Mouse (Mus musculus): Measurements from ENCODE around the gene Ctu1. TPM values are rescaled to one million over a fixed set of nuclear protein-coding genes. Genes with fewer than 3 reads are reported as not detected.

Ctu1 gene
- polyA plus RNA-seq, 1 experiment from 2014 or later = 8.7 TPM

DNA sequence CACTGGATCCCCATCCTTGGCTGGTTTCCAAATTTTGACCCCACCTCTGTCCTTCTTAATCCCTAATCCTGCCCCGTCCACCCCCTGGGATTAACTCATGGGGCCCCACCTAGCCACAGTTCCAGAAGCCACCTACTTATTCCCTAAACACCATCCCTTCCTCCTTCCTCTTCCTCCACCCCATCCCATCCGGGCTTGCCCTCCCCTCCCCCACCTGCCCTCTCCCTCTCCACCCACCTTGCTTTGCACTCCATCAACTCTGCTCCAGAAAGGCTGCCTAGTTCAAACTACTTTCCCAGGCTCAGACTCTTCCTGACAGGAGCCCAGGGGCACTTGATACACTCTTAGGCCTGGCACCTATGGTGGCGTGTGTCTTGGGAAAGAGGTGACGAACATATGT lies 40.5 kb downstream of the Ctu1 start, which contains the start of gene Klk13:
Gene Klk13, plus strand, starts transcription at position 301 of the 400 bp plus-strand sequence.
- H3K4me2 ChIP-seq = peak within 1 kb of the TSS; percentile 18; the same call in 1 of the 2 replicates
- no peaks in the 10 kb centered on the region for H3K4me1 ChIP-seq (replicated peaks; ENCODE audit: control insufficient read depth, insufficient read depth, low read length)
- H3K9me3 ChIP-seq (ENCODE audit: control insufficient read depth, low read length) = no peaks in the 10 kb centered on the region
- H3K36me3 ChIP-seq (ENCODE audit: control insufficient read depth, insufficient read depth, low read length) = no peaks in the 10 kb centered on the region
- no peak within 1 kb of the TSS for H3K4me3 ChIP-seq (ENCODE audit: low read depth, low read length)
- no peak within 1 kb of the TSS for H3K9ac ChIP-seq (ENCODE audit: low read depth, low read length)
- H3K27me3 ChIP-seq (replicated peaks; ENCODE audit: control insufficient read depth, insufficient read depth, low read length) = no peaks in the 10 kb centered on the region
- no peak within 1 kb of the TSS for H3K27ac ChIP-seq (ENCODE audit: low read depth, low read length)
- WGBS = 50% methylated on average over 4 of the region's 4 CpGs
- DNase-seq (ENCODE audit: low spot score) = no peak
- no peak for ATAC-seq (replicated peaks; ENCODE audit: low FRiP score)

DNA sequence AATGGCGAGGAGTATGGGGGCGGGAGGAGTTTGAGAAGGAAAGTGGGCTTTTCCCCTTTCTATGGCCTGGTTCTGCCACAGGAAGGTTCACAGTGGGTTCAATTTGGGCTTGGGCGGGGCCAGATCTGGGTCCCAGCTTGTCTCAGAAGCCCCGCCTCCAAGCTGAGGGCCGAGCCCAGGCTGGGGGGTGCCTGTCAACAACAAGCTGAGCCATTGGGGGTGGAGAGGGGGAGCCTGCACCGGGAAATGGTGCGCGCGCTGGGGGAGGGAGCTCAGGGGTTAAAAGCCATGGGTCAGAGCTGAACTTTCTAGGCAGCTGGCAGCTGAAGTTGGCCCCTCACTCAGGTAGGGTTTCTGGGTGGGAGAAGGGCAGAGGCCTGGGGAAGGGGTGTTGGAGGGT lies 41.1 kb downstream of the Ctu1 start:
- WGBS = 7% methylated on average over 9 of the region's 9 CpGs
- no peak overlapping the region for H3K9ac ChIP-seq (ENCODE audit: low read depth, low read length)
- H3K9me3 ChIP-seq (ENCODE audit: control insufficient read depth, low read length) = no peaks in the 10 kb centered on the region
- no peak overlapping the region for H3K4me3 ChIP-seq (ENCODE audit: low read depth, low read length)
- DNase-seq (ENCODE audit: low spot score) (no peak), ATAC-seq (replicated peaks; ENCODE audit: low FRiP score) (no peak)
- no peaks in the 10 kb centered on the region for H3K4me1 ChIP-seq (replicated peaks; ENCODE audit: control insufficient read depth, insufficient read depth, low read length)
- H3K4me2 ChIP-seq = peak overlapping the region; percentile 18; the same call in 1 of the 2 replicates
- H3K27me3 ChIP-seq (replicated peaks; ENCODE audit: control insufficient read depth, insufficient read depth, low read length) = no peaks in the 10 kb centered on the region
- no peak overlapping the region for H3K27ac ChIP-seq (ENCODE audit: low read depth, low read length)
- no peaks in the 10 kb centered on the region for H3K36me3 ChIP-seq (ENCODE audit: control insufficient read depth, insufficient read depth, low read length)

DNA sequence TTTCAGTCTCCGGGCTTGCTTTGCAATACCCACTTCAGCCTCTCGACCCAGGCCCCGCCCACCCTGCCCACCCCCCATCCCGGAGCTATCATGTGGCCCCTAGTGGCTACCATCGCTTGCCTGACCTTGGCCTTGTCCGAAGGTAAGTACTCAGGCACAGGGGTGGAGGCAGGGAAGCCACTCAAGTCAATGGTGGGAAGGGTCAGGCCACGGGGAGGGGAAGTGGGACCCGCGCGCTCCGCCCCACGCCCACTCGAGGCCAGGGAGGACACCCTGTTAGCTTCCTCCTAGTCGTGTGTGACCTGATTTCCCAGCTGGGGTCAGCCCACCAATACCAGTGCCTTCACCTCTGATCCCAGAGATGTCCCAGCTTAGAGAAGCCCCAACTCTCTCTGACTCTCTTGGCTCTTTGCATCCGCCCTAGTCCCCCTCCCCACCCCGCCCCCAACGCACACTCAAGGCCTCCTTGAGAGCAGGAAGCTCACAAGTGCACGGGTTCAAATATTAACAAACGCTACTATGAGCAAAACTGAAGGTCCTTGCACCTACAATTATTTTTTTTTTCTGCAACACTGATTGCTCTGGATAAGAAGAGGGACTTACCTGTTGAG lies 42.0 kb downstream of the Ctu1 start:
- Histone ChIP-seq H3K4me1 (replicated peaks; ENCODE audit: control insufficient read depth, insufficient read depth, low read length) (no peaks in the 10 kb centered on the region), H3K36me3 (ENCODE audit: control insufficient read depth, insufficient read depth, low read length) (no peaks in the 10 kb centered on the region), H3K27me3 (replicated peaks; ENCODE audit: control insufficient read depth, insufficient read depth, low read length) (no peaks in the 10 kb centered on the region), H3K4me3 (ENCODE audit: low read depth, low read length) (no peak overlapping the region), H3K27ac (ENCODE audit: low read depth, low read length) (no peak overlapping the region), H3K9me3 (ENCODE audit: control insufficient read depth, low read length) (no peaks in the 10 kb centered on the region), H3K4me2 (peak overlapping the region; percentile 27), H3K9ac (ENCODE audit: low read depth, low read length) (no peak overlapping the region)
- WGBS = 13% methylated on average over 17 of the region's 19 CpGs
- DNase-seq (ENCODE audit: low spot score) (no peak), ATAC-seq (replicated peaks; ENCODE audit: low FRiP score) (no peak)

Other genes starting within 250 kb of the Ctu1 start
- 0.10 TPM in 1 of 2 replicates, not detected in the other for gene Lim2, start 244.3 kb upstream of the Ctu1 start, polyA plus RNA-seq (2014; fragmentation: Nextera tagmentation; extraction: Ambion mirVana)
- gene Nkg7, start 234.9 kb upstream of the Ctu1 start, polyA plus RNA-seq (2014; fragmentation: Nextera tagmentation; extraction: Ambion mirVana) = 3.5 and 3.8 TPM in 2 replicates
- gene Cldnd2, start 231.2 kb upstream of the Ctu1 start, polyA plus RNA-seq (2014; fragmentation: Nextera tagmentation; extraction: Ambion mirVana) = not detected in 2 replicates
- 369 and 378 TPM in 2 replicates for gene Etfb, start 227.9 kb upstream of the Ctu1 start, polyA plus RNA-seq (2014; fragmentation: Nextera tagmentation; extraction: Ambion mirVana)
- gene Gm45233, start 227.9 kb upstream of the Ctu1 start, polyA plus RNA-seq (2014; fragmentation: Nextera tagmentation; extraction: Ambion mirVana) = 0.37 TPM in 1 of 2 replicates, not detected in the other
- 1.1 and 1.9 TPM in 2 replicates for gene Vsig10l, start 208.9 kb upstream of the Ctu1 start, polyA plus RNA-seq (2014; fragmentation: Nextera tagmentation; extraction: Ambion mirVana)
- gene Iglon5, start 181.9 kb upstream of the Ctu1 start, polyA plus RNA-seq (2014; fragmentation: Nextera tagmentation; extraction: Ambion mirVana) = 0.16 and 0.25 TPM in 2 replicates
- gene 4931406B18Rik, start 166.1 kb upstream of the Ctu1 start, polyA plus RNA-seq (2014; fragmentation: Nextera tagmentation; extraction: Ambion mirVana) = not detected in 2 replicates
- 1.3 and 1.6 TPM in 2 replicates for gene Cd33, start 127.6 kb upstream of the Ctu1 start, polyA plus RNA-seq (2014; fragmentation: Nextera tagmentation; extraction: Ambion mirVana)
- 0.97 and 1.1 TPM in 2 replicates for gene Zfp658, start 109.8 kb upstream of the Ctu1 start, polyA plus RNA-seq (2014; fragmentation: Nextera tagmentation; extraction: Ambion mirVana)
- 7.0 and 9.1 TPM in 2 replicates for gene Zfp719, start 92.4 kb upstream of the Ctu1 start, polyA plus RNA-seq (2014; fragmentation: Nextera tagmentation; extraction: Ambion mirVana)
- 0.07 and 0.16 TPM in 2 replicates for gene Zfp819, start 64.8 kb upstream of the Ctu1 start, polyA plus RNA-seq (2014; fragmentation: Nextera tagmentation; extraction: Ambion mirVana)
- gene Ceacam18, start 37.3 kb upstream of the Ctu1 start, polyA plus RNA-seq (2014; fragmentation: Nextera tagmentation; extraction: Ambion mirVana) = not detected in 2 replicates
- gene Siglece, start 11.9 kb upstream of the Ctu1 start, polyA plus RNA-seq (2014; fragmentation: Nextera tagmentation; extraction: Ambion mirVana) = 0.79 and 0.90 TPM in 2 replicates
- 0.18 TPM in 1 of 2 replicates, not detected in the other for gene Klk14, start 18.4 kb downstream of the Ctu1 start, polyA plus RNA-seq (2014; fragmentation: Nextera tagmentation; extraction: Ambion mirVana)
- 0.44 and 0.56 TPM in 2 replicates for gene Klk13, start 40.6 kb downstream of the Ctu1 start, polyA plus RNA-seq (2014; fragmentation: Nextera tagmentation; extraction: Ambion mirVana)
- not detected in 2 replicates for gene Klk12, start 96.9 kb downstream of the Ctu1 start, polyA plus RNA-seq (2014; fragmentation: Nextera tagmentation; extraction: Ambion mirVana)
- not detected in 2 replicates for gene Klk11, start 102.6 kb downstream of the Ctu1 start, polyA plus RNA-seq (2014; fragmentation: Nextera tagmentation; extraction: Ambion mirVana)
- 0.17 TPM in 1 of 2 replicates, not detected in the other for gene Klk10, start 109.0 kb downstream of the Ctu1 start, polyA plus RNA-seq (2014; fragmentation: Nextera tagmentation; extraction: Ambion mirVana)
- gene Klk9, start 119.9 kb downstream of the Ctu1 start, polyA plus RNA-seq (2014; fragmentation: Nextera tagmentation; extraction: Ambion mirVana) = not detected in 2 replicates
- gene Klk8, start 125.6 kb downstream of the Ctu1 start, polyA plus RNA-seq (2014; fragmentation: Nextera tagmentation; extraction: Ambion mirVana) = 27.5 and 29.1 TPM in 2 replicates
- not detected in 2 replicates for gene Klk7, start 139.3 kb downstream of the Ctu1 start, polyA plus RNA-seq (2014; fragmentation: Nextera tagmentation; extraction: Ambion mirVana)
- not detected in 2 replicates for gene Klk6, start 152.5 kb downstream of the Ctu1 start, polyA plus RNA-seq (2014; fragmentation: Nextera tagmentation; extraction: Ambion mirVana)
- not detected in 2 replicates for gene Klk5, start 170.0 kb downstream of the Ctu1 start, polyA plus RNA-seq (2014; fragmentation: Nextera tagmentation; extraction: Ambion mirVana)
- gene Klk4, start 209.1 kb downstream of the Ctu1 start, polyA plus RNA-seq (2014; fragmentation: Nextera tagmentation; extraction: Ambion mirVana) = 0.18 TPM in 1 of 2 replicates, not detected in the other